Mouse (Mus musculus): ENCODE data around the gene Rnf43. TPM values are rescaled to one million over a fixed set of nuclear protein-coding genes. Genes with fewer than 3 reads are reported as not detected.

Rnf43 gene
- polyA plus RNA-seq, 1 experiment from 2014 or later = 1.5 TPM

GRCm38 (mm10) chr11:87748132-87749119, 85.9 kb downstream of the Rnf43 start:
- Histone ChIP-seq H3K4me1 (replicated peaks; ENCODE audit: control insufficient read depth, insufficient read depth, low read length) (no peaks in the 10 kb centered on the region), H3K4me2 (ENCODE audit: low read depth, low read length, severe bottlenecking) (no peak overlapping the region), H3K27me3 (ENCODE audit: control insufficient read depth, insufficient read depth, low read length) (no peaks in the 10 kb centered on the region), H3K27ac (ENCODE audit: low read depth, low read length) (no peak overlapping the region), H3K4me3 (ENCODE audit: low read depth, low read length) (no peak overlapping the region), H3K9ac (ENCODE audit: low read length) (no peak overlapping the region), H3K9me3 (ENCODE audit: control insufficient read depth, low read length) (no peaks in the 10 kb centered on the region), H3K36me3 (ENCODE audit: control insufficient read depth, insufficient read depth, low read length) (no peaks in the 10 kb centered on the region)
- ATAC-seq (replicated peaks; ENCODE audit: low FRiP score) (no peak), DNase-seq (ENCODE audit: low spot score) (no peak)
- 41% methylated on average over 19 of the region's 19 CpGs for WGBS

GRCm38 (mm10) chr11:87749192-87750042, 86.9 kb downstream of the Rnf43 start:
- 66% methylated on average over 18 of the region's 18 CpGs for WGBS
- Histone ChIP-seq H3K9ac (ENCODE audit: low read length) (no peak overlapping the region), H3K4me1 (replicated peaks; ENCODE audit: control insufficient read depth, insufficient read depth, low read length) (no peaks in the 10 kb centered on the region), H3K27me3 (ENCODE audit: control insufficient read depth, insufficient read depth, low read length) (no peaks in the 10 kb centered on the region), H3K36me3 (ENCODE audit: control insufficient read depth, insufficient read depth, low read length) (no peaks in the 10 kb centered on the region), H3K27ac (ENCODE audit: low read depth, low read length) (peak overlapping the region; percentile 9; the same call in 1 of the 2 replicates), H3K4me3 (ENCODE audit: low read depth, low read length) (no peak overlapping the region), H3K9me3 (ENCODE audit: control insufficient read depth, low read length) (no peaks in the 10 kb centered on the region), H3K4me2 (ENCODE audit: low read depth, low read length, severe bottlenecking) (no peak overlapping the region)
- no peak for DNase-seq (ENCODE audit: low spot score)
- no peak for ATAC-seq (replicated peaks; ENCODE audit: low FRiP score)

GRCm38 (mm10) chr11:87750043-87750421, 87.5 kb downstream of the Rnf43 start:
- Histone ChIP-seq H3K4me2 (ENCODE audit: low read depth, low read length, severe bottlenecking) (no peak overlapping the region), H3K9me3 (ENCODE audit: control insufficient read depth, low read length) (no peaks in the 10 kb centered on the region), H3K27me3 (ENCODE audit: control insufficient read depth, insufficient read depth, low read length) (no peaks in the 10 kb centered on the region), H3K36me3 (ENCODE audit: control insufficient read depth, insufficient read depth, low read length) (no peaks in the 10 kb centered on the region), H3K9ac (ENCODE audit: low read length) (no peak overlapping the region), H3K27ac (ENCODE audit: low read depth, low read length) (peak overlapping the region; percentile 9; the same call in 1 of the 2 replicates), H3K4me1 (replicated peaks; ENCODE audit: control insufficient read depth, insufficient read depth, low read length) (no peaks in the 10 kb centered on the region), H3K4me3 (ENCODE audit: low read depth, low read length) (no peak overlapping the region)
- DNase-seq (ENCODE audit: low spot score) (no peak), ATAC-seq (replicated peaks; ENCODE audit: low FRiP score) (no peak)
- WGBS = 79% methylated on average over 11 of the region's 11 CpGs

- ATAC-seq (replicated peaks; ENCODE audit: low FRiP score) = no peak
- H3K9ac ChIP-seq (ENCODE audit: low read length) = no peak overlapping the region
- H3K4me3 ChIP-seq (ENCODE audit: low read depth, low read length) = no peak overlapping the region
- H3K27me3 ChIP-seq (ENCODE audit: control insufficient read depth, insufficient read depth, low read length) = no peaks in the 10 kb centered on the region
- H3K27ac ChIP-seq (ENCODE audit: low read depth, low read length) = no peak overlapping the region
- no peaks in the 10 kb centered on the region for H3K9me3 ChIP-seq (ENCODE audit: control insufficient read depth, low read length)
- 84% methylated on average over 3 of the region's 3 CpGs for WGBS
- no peaks in the 10 kb centered on the region for H3K4me1 ChIP-seq (replicated peaks; ENCODE audit: control insufficient read depth, insufficient read depth, low read length)
- H3K36me3 ChIP-seq (ENCODE audit: control insufficient read depth, insufficient read depth, low read length) = no peaks in the 10 kb centered on the region
- DNase-seq (ENCODE audit: low spot score) = no peak
- no peak overlapping the region for H3K4me2 ChIP-seq (ENCODE audit: low read depth, low read length, severe bottlenecking)
Measured at GRCm38 (mm10) chr11:87750521-87750920, 88.0 kb downstream of the Rnf43 start.

- Histone ChIP-seq H3K27ac (ENCODE audit: low read depth, low read length) (no peak overlapping the region), H3K27me3 (ENCODE audit: control insufficient read depth, insufficient read depth, low read length) (no peaks in the 10 kb centered on the region), H3K9ac (ENCODE audit: low read length) (no peak overlapping the region), H3K9me3 (ENCODE audit: control insufficient read depth, low read length) (no peaks in the 10 kb centered on the region), H3K4me1 (replicated peaks; ENCODE audit: control insufficient read depth, insufficient read depth, low read length) (no peaks in the 10 kb centered on the region), H3K4me3 (ENCODE audit: low read depth, low read length) (no peak overlapping the region), H3K36me3 (ENCODE audit: control insufficient read depth, insufficient read depth, low read length) (no peaks in the 10 kb centered on the region), H3K4me2 (ENCODE audit: low read depth, low read length, severe bottlenecking) (no peak overlapping the region)
- ATAC-seq (replicated peaks; ENCODE audit: low FRiP score) (no peak), DNase-seq (ENCODE audit: low spot score) (no peak)
- 86% methylated on average over 8 of the region's 8 CpGs for WGBS
Measured at GRCm38 (mm10) chr11:87751031-87751430, 88.5 kb downstream of the Rnf43 start.

GRCm38 (mm10) chr11:87751491-87751966, 89.0 kb downstream of the Rnf43 start:
- 68% methylated on average over 4 of the region's 4 CpGs for WGBS
- DNase-seq (ENCODE audit: low spot score) = no peak
- Histone ChIP-seq H3K4me1 (replicated peaks; ENCODE audit: control insufficient read depth, insufficient read depth, low read length) (no peaks in the 10 kb centered on the region), H3K36me3 (ENCODE audit: control insufficient read depth, insufficient read depth, low read length) (no peaks in the 10 kb centered on the region), H3K9me3 (ENCODE audit: control insufficient read depth, low read length) (no peaks in the 10 kb centered on the region), H3K4me3 (ENCODE audit: low read depth, low read length) (no peak overlapping the region), H3K4me2 (ENCODE audit: low read depth, low read length, severe bottlenecking) (no peak overlapping the region), H3K27me3 (ENCODE audit: control insufficient read depth, insufficient read depth, low read length) (no peaks in the 10 kb centered on the region), H3K27ac (ENCODE audit: low read depth, low read length) (no peak overlapping the region), H3K9ac (ENCODE audit: low read length) (no peak overlapping the region)
- ATAC-seq (replicated peaks; ENCODE audit: low FRiP score) = no peak

- Histone ChIP-seq H3K4me3 (ENCODE audit: low read depth, low read length) (no peak overlapping the region), H3K9me3 (ENCODE audit: control insufficient read depth, low read length) (no peaks in the 10 kb centered on the region), H3K36me3 (ENCODE audit: control insufficient read depth, insufficient read depth, low read length) (no peaks in the 10 kb centered on the region), H3K9ac (ENCODE audit: low read length) (no peak overlapping the region), H3K27me3 (ENCODE audit: control insufficient read depth, insufficient read depth, low read length) (no peaks in the 10 kb centered on the region), H3K4me2 (ENCODE audit: low read depth, low read length, severe bottlenecking) (no peak overlapping the region), H3K4me1 (replicated peaks; ENCODE audit: control insufficient read depth, insufficient read depth, low read length) (no peaks in the 10 kb centered on the region), H3K27ac (ENCODE audit: low read depth, low read length) (no peak overlapping the region)
- ATAC-seq (replicated peaks; ENCODE audit: low FRiP score) (no peak), DNase-seq (ENCODE audit: low spot score) (no peak)
- 67% methylated on average over 1 of the region's 1 CpGs for WGBS
Measured at GRCm38 (mm10) chr11:87752307-87752706, 89.8 kb downstream of the Rnf43 start.

GRCm38 (mm10) chr11:87753255-87753654, 90.7 kb downstream of the Rnf43 start:
- DNase-seq (ENCODE audit: low spot score) (no peak), ATAC-seq (replicated peaks; ENCODE audit: low FRiP score) (no peak)
- H3K9ac ChIP-seq (ENCODE audit: low read length) = no peak overlapping the region
- no peaks in the 10 kb centered on the region for H3K9me3 ChIP-seq (ENCODE audit: control insufficient read depth, low read length)
- H3K4me1 ChIP-seq (replicated peaks; ENCODE audit: control insufficient read depth, insufficient read depth, low read length) = no peaks in the 10 kb centered on the region
- no peaks in the 10 kb centered on the region for H3K27me3 ChIP-seq (ENCODE audit: control insufficient read depth, insufficient read depth, low read length)
- no peak overlapping the region for H3K4me2 ChIP-seq (ENCODE audit: low read depth, low read length, severe bottlenecking)
- no peaks in the 10 kb centered on the region for H3K36me3 ChIP-seq (ENCODE audit: control insufficient read depth, insufficient read depth, low read length)
- WGBS = 84% methylated on average over 8 of the region's 8 CpGs
- H3K27ac ChIP-seq (ENCODE audit: low read depth, low read length) = no peak overlapping the region
- no peak overlapping the region for H3K4me3 ChIP-seq (ENCODE audit: low read depth, low read length)

Measured in forebrain, embryonic 11.5 days (tissue).